Mouse (Mus musculus) intestine, embryonic 14.5 days (tissue): ENCODE measurements at regions not wholly inside any gene's neighbourhood (a gene's known extent, or its start where the extent isn't known, plus 50 kb on each side); places are given as distances from the start of the nearest gene placed in this dataset.

Experiments
- ATAC-seq: fragments of 200-750 bp; cut with Nextera tagmentation; replicated peaks from 2 replicates; pipeline ENCODE4 v1.8.0; 2017; ENCODE audit warnings: low read depth, moderate number of reproducible peaks, moderate TSS enrichment, moderate library complexity; ENCODE audit not compliant: low FRiP score, low TSS enrichment
- DNase-seq: peaks from one replicate; pipeline ENCODE4 v3.0.0-alpha.2; 2018; ENCODE audit warnings: low spot score
- H3K27ac ChIP-seq: fragments of 300-500 bp; sonication (generic); 2 replicates; pipeline ENCODE4 v1.5.1; 2014; ENCODE audit warnings: low read depth, mild to moderate bottlenecking, control low read depth
- H3K27me3 ChIP-seq: fragments of 300-500 bp; sonication (generic); replicated peaks from 2 replicates; pipeline ENCODE4 v1.6.1; 2014; ENCODE audit warnings: low read length, control low read depth; ENCODE audit not compliant: control insufficient read depth, insufficient read depth
- H3K36me3 ChIP-seq: fragments of 300-500 bp; sonication (generic); 2 replicates; pipeline ENCODE4 v1.6.1; 2014; ENCODE audit warnings: low read length, control low read depth; ENCODE audit not compliant: control insufficient read depth, insufficient read depth
- H3K4me1 ChIP-seq: fragments of 300-500 bp; sonication (generic); replicated peaks from 2 replicates; pipeline ENCODE4 v1.6.1; 2014; ENCODE audit warnings: low read length, control low read depth, mixed read lengths; ENCODE audit not compliant: control insufficient read depth, insufficient read depth
- H3K4me2 ChIP-seq: fragments of 300-500 bp; sonication (generic); 2 replicates; pipeline ENCODE4 v1.6.1; 2014; ENCODE audit warnings: low read length
- H3K4me3 ChIP-seq: fragments of 300-500 bp; sonication (generic); 2 replicates; pipeline ENCODE4 v1.5.1; 2014; ENCODE audit warnings: low read depth, low read length, control low read depth, mixed read lengths
- H3K9ac ChIP-seq: fragments of 300-500 bp; sonication (generic); 2 replicates; pipeline ENCODE4 v1.6.1; 2014; ENCODE audit warnings: mild to moderate bottlenecking, low read length
- H3K9me3 ChIP-seq: fragments of 300-500 bp; sonication (generic); 2 replicates; pipeline ENCODE4 v1.6.1; 2016; ENCODE audit warnings: low read length, control low read depth; ENCODE audit not compliant: control insufficient read depth
- WGBS: fragments of 180-500 bp; shearing (Covaris S2); extraction: QIAGEN DNeasy Blood & Tissue Kit; methylation state at CpG from one replicate; pipeline ENCODE4 v1.1.7; 2014; 5-methylcytosine and 5-hydroxymethylcytosine counted together

- DNase-seq (peak; percentile 81), ATAC-seq (peak; percentile 86)
- H3K4me3 ChIP-seq = no peak overlapping the region
- no peaks in the 10 kb centered on the region for H3K36me3 ChIP-seq
- H3K27me3 ChIP-seq = no peaks in the 10 kb centered on the region
- 2% methylated on average over 7 of the region's 7 CpGs for WGBS
- no peaks in the 10 kb centered on the region for H3K9me3 ChIP-seq
- peaks cover 10% of the 10 kb centered on the region for H3K4me1 ChIP-seq
- no peak overlapping the region for H3K27ac ChIP-seq
- no peak overlapping the region for H3K4me2 ChIP-seq
- H3K9ac ChIP-seq = no peak overlapping the region
Observed at GRCm38 (mm10) chr9:31971801-31972628, 58.8 kb upstream of the Barx2 start.

- DNase-seq (no peak), ATAC-seq (0 out of 2 replicates have a peak, but pooled peaks have one; percentile 11)
- Histone ChIP-seq H3K27ac (no peak overlapping the region), H3K9me3 (no peaks in the 10 kb centered on the region), H3K4me3 (no peak overlapping the region), H3K4me2 (no peak overlapping the region), H3K4me1 (peaks cover 10% of the 10 kb centered on the region), H3K36me3 (no peaks in the 10 kb centered on the region), H3K9ac (no peak overlapping the region), H3K27me3 (no peaks in the 10 kb centered on the region)
- WGBS = 27% methylated on average over 6 of the region's 6 CpGs
Observed at GRCm38 (mm10) chr9:31972629-31972993, 59.3 kb upstream of the Barx2 start.

GRCm38 (mm10) chr9:31976191-31976590 lies 62.9 kb upstream of the Barx2 start:
- Histone ChIP-seq H3K27ac (no peak overlapping the region), H3K36me3 (no peaks in the 10 kb centered on the region), H3K4me1 (peaks cover 10% of the 10 kb centered on the region), H3K9me3 (no peaks in the 10 kb centered on the region; the same call in 1 of the 2 replicates), H3K9ac (no peak overlapping the region), H3K4me3 (no peak overlapping the region), H3K27me3 (no peaks in the 10 kb centered on the region), H3K4me2 (no peak overlapping the region)
- peak; percentile 21 for DNase-seq
- 66% methylated on average over 2 of the region's 2 CpGs for WGBS
- no peak for ATAC-seq

- Histone ChIP-seq H3K9me3 (no peaks in the 10 kb centered on the region; the same call in 1 of the 2 replicates), H3K4me3 (no peak overlapping the region), H3K27me3 (no peaks in the 10 kb centered on the region), H3K27ac (no peak overlapping the region), H3K9ac (no peak overlapping the region), H3K4me2 (no peak overlapping the region), H3K4me1 (no peaks in the 10 kb centered on the region), H3K36me3 (no peaks in the 10 kb centered on the region)
- no peak for DNase-seq
- ATAC-seq = no peak
- WGBS = 93% methylated on average over 2 of the region's 2 CpGs
Observed at GRCm38 (mm10) chr9:31978071-31978470, 64.8 kb upstream of the Barx2 start.

GRCm38 (mm10) chr9:31979211-31979610 lies 65.9 kb upstream of the Barx2 start:
- no peaks in the 10 kb centered on the region for H3K4me1 ChIP-seq
- no peak overlapping the region for H3K4me3 ChIP-seq
- no peak overlapping the region for H3K4me2 ChIP-seq
- no peaks in the 10 kb centered on the region for H3K36me3 ChIP-seq
- no peak for ATAC-seq
- no peak overlapping the region for H3K9ac ChIP-seq
- WGBS = 80% methylated on average over 3 of the region's 3 CpGs
- H3K9me3 ChIP-seq = no peaks in the 10 kb centered on the region; the same call in 1 of the 2 replicates
- DNase-seq = no peak
- no peaks in the 10 kb centered on the region for H3K27me3 ChIP-seq
- H3K27ac ChIP-seq = no peak overlapping the region

DNA sequence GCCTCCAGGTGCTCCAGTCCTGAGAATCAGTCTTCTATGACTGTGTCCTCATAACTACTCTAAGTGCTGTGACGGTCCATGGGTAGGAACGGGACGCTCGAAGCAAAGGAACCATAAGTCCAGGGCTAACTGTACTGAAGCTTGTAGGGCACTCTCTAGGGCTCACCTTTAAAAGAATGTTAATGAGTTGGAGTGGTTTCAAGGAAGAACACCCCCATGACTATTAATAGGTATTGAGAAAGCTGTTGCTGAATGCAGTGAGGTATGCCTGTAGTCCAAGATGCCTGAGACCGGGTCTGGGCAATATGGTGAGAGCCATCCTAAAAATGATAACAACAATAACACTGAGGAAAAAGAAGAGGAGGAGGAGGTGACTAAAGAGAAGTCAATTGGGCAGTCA lies 67.2 kb upstream of the Barx2 start:
- H3K27me3 ChIP-seq = no peaks in the 10 kb centered on the region
- no peak overlapping the region for H3K4me2 ChIP-seq
- no peak overlapping the region for H3K27ac ChIP-seq
- H3K36me3 ChIP-seq = no peaks in the 10 kb centered on the region
- no peak for ATAC-seq
- H3K9me3 ChIP-seq = no peaks in the 10 kb centered on the region; the same call in 1 of the 2 replicates
- no peaks in the 10 kb centered on the region for H3K4me1 ChIP-seq
- 93% methylated on average over 5 of the region's 5 CpGs for WGBS
- no peak overlapping the region for H3K9ac ChIP-seq
- no peak for DNase-seq
- H3K4me3 ChIP-seq = no peak overlapping the region

GRCm38 (mm10) chr9:31983759-31984586 lies 70.7 kb upstream of the Barx2 start:
- Histone ChIP-seq H3K4me3 (no peak overlapping the region), H3K4me2 (no peak overlapping the region), H3K4me1 (0 out of 2 replicates have a peak, but pooled peaks cover 4% of the 10 kb centered on the region), H3K9me3 (no peaks in the 10 kb centered on the region), H3K27me3 (no peaks in the 10 kb centered on the region), H3K36me3 (no peaks in the 10 kb centered on the region), H3K9ac (no peak overlapping the region), H3K27ac (no peak overlapping the region)
- ATAC-seq = no peak
- 50% methylated on average over 12 of the region's 12 CpGs for WGBS
- no peak for DNase-seq

DNA sequence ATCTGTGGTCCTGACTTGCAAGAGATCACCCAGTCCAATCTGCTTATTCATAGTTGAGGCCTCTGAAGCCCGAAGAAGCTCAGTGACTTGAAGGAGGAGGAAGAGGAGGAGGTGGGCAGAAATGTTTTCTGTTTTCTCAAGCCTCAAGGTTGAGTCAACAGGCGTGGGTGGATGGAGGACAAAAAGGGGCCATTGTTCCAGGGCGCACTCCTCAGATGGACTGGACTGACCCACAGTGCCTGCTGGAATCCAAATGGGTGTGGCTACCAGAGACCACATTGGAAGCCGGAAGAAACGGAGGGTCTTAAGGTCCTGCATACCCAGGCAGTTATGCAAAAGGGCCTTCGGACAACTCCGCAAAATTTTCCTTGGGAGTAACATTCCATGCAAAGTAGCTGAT lies 75.6 kb upstream of the Barx2 start:
- Histone ChIP-seq H3K27me3 (no peaks in the 10 kb centered on the region), H3K27ac (no peak overlapping the region), H3K9ac (no peak overlapping the region), H3K4me2 (no peak overlapping the region), H3K4me1 (0 out of 2 replicates have a peak, but pooled peaks cover 6% of the 10 kb centered on the region), H3K9me3 (no peaks in the 10 kb centered on the region), H3K36me3 (no peaks in the 10 kb centered on the region), H3K4me3 (no peak overlapping the region)
- 74% methylated on average over 7 of the region's 7 CpGs for WGBS
- DNase-seq (no peak), ATAC-seq (no peak)
